Mouse (Mus musculus) myocyte (in vitro differentiated cells): ENCODE data around the gene Stat5b.

Experiments used
- MAX ChIP-seq: IDR thresholded peaks from one replicate; pipeline ENCODE4 v1.6.1; 2011; ENCODE audit warnings: low read depth, mild to moderate bottlenecking, control low read depth
- MYOD1 ChIP-seq, 3 experiments: IDR thresholded peaks; one replicate each; pipeline ENCODE4 v1.6.1; 2011; ENCODE audit warnings: control low read depth in 2 of 3, low read depth in 2 of 3, mild to moderate bottlenecking in 2 of 3, moderate library complexity in 1 of 3; ENCODE audit not compliant: insufficient read length in 2 of 3, control insufficient read depth in 1 of 3
- POLR2A ChIP-seq: IDR thresholded peaks from one replicate; pipeline ENCODE4 v1.6.1; 2011; ENCODE audit warnings: low read depth, mild to moderate bottlenecking, control low read depth, moderate library complexity; ENCODE audit not compliant: insufficient read length
- USF1 ChIP-seq: IDR thresholded peaks from one replicate; pipeline ENCODE4 v1.6.1; 2011; ENCODE audit warnings: low read depth, mild to moderate bottlenecking, control low read depth, moderate library complexity

DNA sequence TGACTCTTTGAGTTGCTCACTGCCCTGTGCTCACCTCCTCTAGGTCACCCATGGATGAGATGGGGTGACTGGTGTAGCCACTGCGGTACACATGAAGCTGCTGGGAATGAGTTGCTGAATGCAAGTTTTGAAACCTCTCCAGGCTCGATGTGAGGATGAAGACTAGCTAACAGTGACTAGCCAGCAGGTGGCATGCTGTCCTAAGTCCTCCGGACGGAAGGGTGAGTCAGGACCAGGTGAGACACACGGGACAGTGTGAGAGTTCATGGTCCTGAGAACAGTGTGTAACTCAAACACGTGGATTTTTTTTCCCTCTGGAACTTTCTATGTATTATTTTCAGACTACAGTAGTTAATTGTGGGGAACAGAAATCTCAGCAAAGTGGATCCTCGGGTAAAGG, 17.1 kb downstream of the Stat5b start:
- TF ChIP-seq POLR2A (no peak), USF1 (no peak), MYOD1 (IDR thresholded peaks at IDR 0.05; ENCODE audit: control insufficient read depth in 1 of 3, insufficient read length in 2 of 3, low read depth in 2 of 3) (no peak), MAX (no peak)
